Mouse (Mus musculus) forebrain, embryonic 11.5 days (tissue): ENCODE data around the gene Ccdc157. TPM values are rescaled to one million over a fixed set of nuclear protein-coding genes. Genes with fewer than 3 reads are reported as not detected.

Experiments used
- ATAC-seq: fragments of 200-750 bp; cut with Nextera tagmentation; replicated peaks from 2 replicates; pipeline ENCODE4 v1.8.0; 2017; ENCODE audit warnings: moderate TSS enrichment; ENCODE audit not compliant: low FRiP score
- DNase-seq: peaks from one replicate; pipeline ENCODE4 v3.0.0-alpha.2; 2017; ENCODE audit warnings: low spot score
- H3K27ac ChIP-seq: fragments of 300-500 bp; sonication (generic); 2 replicates; pipeline ENCODE4 v1.5.1; 2014; ENCODE audit warnings: low read depth, low read length
- H3K27me3 ChIP-seq: fragments of 300-500 bp; sonication (generic); 2 replicates; pipeline ENCODE4 v1.6.1; 2014; ENCODE audit warnings: mild to moderate bottlenecking, low read length, mixed read lengths; ENCODE audit not compliant: control insufficient read depth, insufficient read depth
- H3K36me3 ChIP-seq: fragments of 300-500 bp; sonication (generic); 2 replicates; pipeline ENCODE4 v1.6.1; 2014; ENCODE audit warnings: mild to moderate bottlenecking, low read length, moderate library complexity, mixed read lengths; ENCODE audit not compliant: control insufficient read depth, insufficient read depth
- H3K4me1 ChIP-seq: fragments of 300-500 bp; sonication (generic); replicated peaks from 2 replicates; pipeline ENCODE4 v1.6.1; 2014; ENCODE audit warnings: low read length, mixed read lengths; ENCODE audit not compliant: control insufficient read depth, insufficient read depth
- H3K4me2 ChIP-seq: fragments of 300-500 bp; sonication (generic); 2 replicates; pipeline ENCODE4 v1.6.1; 2014; ENCODE audit warnings: low read depth, mild to moderate bottlenecking, low read length, moderate library complexity, mixed read lengths; ENCODE audit not compliant: severe bottlenecking
- H3K4me3 ChIP-seq: fragments of 300-500 bp; sonication (generic); 2 replicates; pipeline ENCODE4 v1.5.1; 2014; ENCODE audit warnings: low read depth, low read length
- H3K9ac ChIP-seq: fragments of 300-500 bp; sonication (generic); 2 replicates; pipeline ENCODE4 v1.6.1; 2014; ENCODE audit warnings: low read length
- H3K9me3 ChIP-seq: fragments of 300-500 bp; sonication (generic); 2 replicates; pipeline ENCODE4 v1.6.1; 2016; ENCODE audit warnings: low read length, mixed read lengths; ENCODE audit not compliant: control insufficient read depth
- WGBS: fragments of 180-500 bp; shearing (Covaris S2); extraction: QIAGEN DNeasy Blood & Tissue Kit; methylation state at CpG from one replicate; pipeline ENCODE4 v1.1.7; 2014; 5-methylcytosine and 5-hydroxymethylcytosine counted together
- polyA plus RNA-seq: library from polyadenylated mRNA; unstranded; fragments of >200 nt; fragmentation: Nextera tagmentation; extraction: Ambion mirVana; gene quantifications from 2 replicates; pipeline ENCODE4 v1.2.1, GENCODE M21; 2014

Gene Ccdc157
- polyA plus RNA-seq, 1 experiment from 2014 or later, result 5.9 TPM

DNA sequence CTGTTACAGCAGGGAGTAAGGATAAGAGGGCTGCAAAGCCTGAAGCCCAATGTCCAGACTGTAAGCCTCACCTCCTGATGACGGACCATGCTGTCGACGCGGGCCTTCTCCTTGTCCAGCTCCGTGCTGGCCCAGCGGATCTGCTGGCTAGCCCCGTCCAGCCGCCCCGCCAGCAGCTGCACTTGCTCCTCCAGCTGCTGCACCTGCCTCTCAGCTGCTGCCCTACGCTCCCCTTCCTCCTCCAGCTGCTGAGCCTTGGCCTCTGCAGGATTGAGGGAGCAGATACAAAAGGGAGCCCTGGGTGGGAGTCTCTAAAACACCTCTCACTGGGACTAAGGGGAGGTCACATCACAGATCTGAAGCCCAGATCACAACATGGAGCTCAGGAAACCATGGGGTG lies 13.0 kb downstream of the Ccdc157 start:
- H3K4me2 ChIP-seq, result no peak overlapping the region
- H3K4me1 ChIP-seq, result no peaks in the 10 kb centered on the region
- 89% methylated on average over 10 of the region's 10 CpGs for WGBS
- H3K9me3 ChIP-seq, result no peaks in the 10 kb centered on the region
- H3K4me3 ChIP-seq, result no peak overlapping the region
- DNase-seq (no peak), ATAC-seq (no peak)
- no peak overlapping the region for H3K9ac ChIP-seq
- H3K27me3 ChIP-seq, result no peaks in the 10 kb centered on the region
- no peak overlapping the region for H3K27ac ChIP-seq
- H3K36me3 ChIP-seq, result no peaks in the 10 kb centered on the region; the same call in 1 of the 2 replicates

DNA sequence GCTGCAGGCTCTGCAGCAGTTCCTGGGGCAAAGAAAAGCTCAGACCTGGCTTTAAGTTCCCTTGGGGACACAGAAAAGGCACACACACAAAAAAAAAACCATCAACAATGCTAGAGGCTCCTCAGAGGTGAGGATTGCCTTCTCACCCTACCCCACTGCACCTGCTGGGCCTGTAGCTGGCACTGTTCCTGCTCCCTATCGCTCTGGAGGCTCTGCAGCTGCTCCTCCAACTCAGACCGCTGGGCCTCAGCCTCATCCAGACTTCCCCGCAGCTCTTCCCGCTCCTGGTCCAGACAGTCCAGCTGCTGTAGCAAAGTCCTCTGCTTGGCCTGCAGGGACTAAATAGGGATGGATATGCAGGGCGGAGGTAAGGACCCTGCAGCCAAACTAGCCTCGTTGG lies 13.7 kb downstream of the Ccdc157 start:
- Histone ChIP-seq H3K27me3 (no peaks in the 10 kb centered on the region), H3K9ac (no peak overlapping the region), H3K36me3 (no peaks in the 10 kb centered on the region; the same call in 1 of the 2 replicates), H3K4me3 (no peak overlapping the region), H3K4me2 (no peak overlapping the region), H3K4me1 (no peaks in the 10 kb centered on the region), H3K27ac (no peak overlapping the region), H3K9me3 (no peaks in the 10 kb centered on the region)
- DNase-seq (no peak), ATAC-seq (no peak)
- WGBS, result 77% methylated on average over 6 of the region's 6 CpGs

DNA sequence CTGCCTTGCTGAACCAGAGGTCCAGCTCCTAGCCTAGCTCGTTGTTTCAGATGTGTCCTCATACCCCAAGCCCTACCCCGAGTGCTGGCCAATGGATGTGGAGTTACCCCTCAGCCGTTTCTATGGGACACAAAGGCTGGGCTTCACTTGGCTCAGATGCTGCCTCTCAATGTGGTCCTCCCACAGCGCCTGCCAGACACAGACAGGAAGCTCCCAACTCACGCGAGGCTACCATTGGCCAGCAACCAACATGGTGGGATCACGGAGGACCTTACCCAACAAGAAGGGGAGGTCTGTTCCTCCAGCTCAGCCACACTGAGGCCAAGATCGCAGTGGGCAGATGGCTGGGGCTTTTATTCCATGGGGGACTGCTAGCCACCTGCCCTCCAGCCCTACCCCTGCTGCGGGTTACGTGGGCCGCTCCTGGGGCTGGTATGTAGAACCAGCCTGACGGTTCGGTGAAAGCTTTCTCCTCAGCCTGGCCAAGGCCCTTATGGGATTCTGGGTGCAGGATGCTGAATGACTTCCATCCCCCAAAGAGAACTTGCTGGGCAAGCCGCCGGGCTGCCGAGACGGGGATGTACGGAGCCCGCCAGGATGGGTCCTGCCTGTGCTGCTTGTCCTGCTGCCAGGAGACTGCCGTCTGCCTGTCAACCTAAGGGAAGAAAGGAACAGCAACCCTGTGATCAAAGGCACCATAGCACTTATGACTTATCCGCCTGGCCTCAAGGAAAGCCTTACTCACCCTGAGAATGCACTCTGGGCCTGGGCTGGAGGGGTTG lies 16.6 kb downstream of the Ccdc157 start:
- peaks cover 5% of the 10 kb centered on the region; the same call in 1 of the 2 replicates for H3K36me3 ChIP-seq
- H3K4me2 ChIP-seq, result no peak overlapping the region
- H3K27ac ChIP-seq, result no peak overlapping the region
- H3K27me3 ChIP-seq, result no peaks in the 10 kb centered on the region
- H3K4me1 ChIP-seq, result no peaks in the 10 kb centered on the region
- ATAC-seq (no peak), DNase-seq (no peak)
- no peak overlapping the region for H3K9ac ChIP-seq
- H3K4me3 ChIP-seq, result no peak overlapping the region
- WGBS, result 93% methylated on average over 21 of the region's 21 CpGs
- no peaks in the 10 kb centered on the region for H3K9me3 ChIP-seq

DNA sequence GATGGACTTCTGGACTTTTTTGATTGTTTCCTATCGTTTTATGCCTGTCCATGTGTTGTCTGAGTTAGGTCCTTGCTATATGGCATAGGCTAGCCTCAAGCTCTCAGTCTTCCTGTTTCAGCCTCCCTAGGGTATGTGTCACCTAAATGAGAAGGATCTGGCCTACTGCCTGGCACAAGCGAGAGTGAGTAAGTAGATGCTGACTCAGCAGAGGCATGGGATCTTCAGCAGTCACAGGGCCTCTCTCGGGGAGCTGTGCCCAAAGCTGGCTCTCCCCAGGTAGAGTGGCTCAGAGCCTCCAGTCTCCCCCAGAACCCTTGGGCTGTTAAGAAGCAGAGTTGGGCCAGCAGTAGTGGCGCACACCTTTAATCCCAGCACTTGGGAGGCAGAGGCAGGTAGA lies 17.7 kb downstream of the Ccdc157 start:
- ATAC-seq (no peak), DNase-seq (no peak)
- Histone ChIP-seq H3K9ac (no peak overlapping the region), H3K9me3 (no peaks in the 10 kb centered on the region), H3K4me2 (no peak overlapping the region), H3K27ac (no peak overlapping the region), H3K4me3 (no peak overlapping the region), H3K36me3 (peaks cover 5% of the 10 kb centered on the region; the same call in 1 of the 2 replicates), H3K4me1 (no peaks in the 10 kb centered on the region), H3K27me3 (no peaks in the 10 kb centered on the region)
- 85% methylated on average over 4 of the region's 4 CpGs for WGBS

DNA sequence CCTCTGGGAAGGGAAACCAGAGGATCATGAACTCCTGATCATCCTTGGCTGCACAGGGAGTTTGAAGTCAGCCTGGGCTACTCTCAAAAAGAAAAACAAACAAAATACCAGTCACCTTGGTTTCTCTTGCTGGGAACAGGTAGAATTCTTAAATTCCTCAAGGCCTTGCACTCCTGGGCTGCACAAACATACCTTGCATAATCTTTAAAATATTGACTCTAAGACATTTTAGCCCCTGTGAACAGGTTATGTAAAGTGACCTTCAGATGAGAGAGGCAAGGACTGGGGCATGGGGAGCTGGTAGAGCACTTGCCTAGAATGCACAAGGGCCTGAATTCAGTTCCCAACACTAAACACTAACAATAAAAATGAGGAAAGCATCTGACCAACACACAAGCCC lies 18.6 kb downstream of the Ccdc157 start:
- H3K27ac ChIP-seq, result no peak overlapping the region

DNA sequence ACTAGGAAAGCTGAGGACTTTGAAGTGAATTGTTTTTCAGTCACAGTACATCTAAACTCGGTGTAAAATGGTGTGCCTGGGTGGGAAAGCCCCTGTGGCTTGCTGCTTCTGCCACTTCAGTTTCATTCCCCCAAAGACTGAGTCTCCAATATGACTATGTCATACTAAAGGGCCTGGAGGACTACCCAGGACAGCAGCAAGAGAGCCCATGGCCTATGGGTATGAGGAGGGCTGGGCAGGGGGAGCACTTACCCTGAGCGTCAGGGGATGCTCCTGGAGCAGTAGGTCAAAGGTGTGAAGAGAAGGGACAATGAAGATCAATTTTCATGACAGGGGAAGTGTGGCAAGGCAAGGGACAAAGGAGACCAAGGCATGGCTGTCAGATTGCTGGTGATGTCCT lies 21.1 kb downstream of the Ccdc157 start:
- DNase-seq (no peak), ATAC-seq (no peak)
- no peaks in the 10 kb centered on the region for H3K9me3 ChIP-seq
- H3K4me3 ChIP-seq, result no peak overlapping the region
- no peak overlapping the region for H3K27ac ChIP-seq
- H3K4me1 ChIP-seq, result no peaks in the 10 kb centered on the region
- no peaks in the 10 kb centered on the region for H3K27me3 ChIP-seq
- no peak overlapping the region for H3K4me2 ChIP-seq
- peaks cover 5% of the 10 kb centered on the region; the same call in 1 of the 2 replicates for H3K36me3 ChIP-seq
- 68% methylated on average over 2 of the region's 2 CpGs for WGBS
- no peak overlapping the region for H3K9ac ChIP-seq

More for the DNA sequence above, 18.6 kb downstream of the Ccdc157 start:
- Histone ChIP-seq H3K9me3 (no peaks in the 10 kb centered on the region), H3K4me1 (no peaks in the 10 kb centered on the region), H3K4me3 (no peak overlapping the region), H3K36me3 (peaks cover 5% of the 10 kb centered on the region; the same call in 1 of the 2 replicates), H3K4me2 (no peak overlapping the region), H3K27me3 (no peaks in the 10 kb centered on the region), H3K9ac (no peak overlapping the region)
- no peak for ATAC-seq
- DNase-seq, result no peak

DNA sequence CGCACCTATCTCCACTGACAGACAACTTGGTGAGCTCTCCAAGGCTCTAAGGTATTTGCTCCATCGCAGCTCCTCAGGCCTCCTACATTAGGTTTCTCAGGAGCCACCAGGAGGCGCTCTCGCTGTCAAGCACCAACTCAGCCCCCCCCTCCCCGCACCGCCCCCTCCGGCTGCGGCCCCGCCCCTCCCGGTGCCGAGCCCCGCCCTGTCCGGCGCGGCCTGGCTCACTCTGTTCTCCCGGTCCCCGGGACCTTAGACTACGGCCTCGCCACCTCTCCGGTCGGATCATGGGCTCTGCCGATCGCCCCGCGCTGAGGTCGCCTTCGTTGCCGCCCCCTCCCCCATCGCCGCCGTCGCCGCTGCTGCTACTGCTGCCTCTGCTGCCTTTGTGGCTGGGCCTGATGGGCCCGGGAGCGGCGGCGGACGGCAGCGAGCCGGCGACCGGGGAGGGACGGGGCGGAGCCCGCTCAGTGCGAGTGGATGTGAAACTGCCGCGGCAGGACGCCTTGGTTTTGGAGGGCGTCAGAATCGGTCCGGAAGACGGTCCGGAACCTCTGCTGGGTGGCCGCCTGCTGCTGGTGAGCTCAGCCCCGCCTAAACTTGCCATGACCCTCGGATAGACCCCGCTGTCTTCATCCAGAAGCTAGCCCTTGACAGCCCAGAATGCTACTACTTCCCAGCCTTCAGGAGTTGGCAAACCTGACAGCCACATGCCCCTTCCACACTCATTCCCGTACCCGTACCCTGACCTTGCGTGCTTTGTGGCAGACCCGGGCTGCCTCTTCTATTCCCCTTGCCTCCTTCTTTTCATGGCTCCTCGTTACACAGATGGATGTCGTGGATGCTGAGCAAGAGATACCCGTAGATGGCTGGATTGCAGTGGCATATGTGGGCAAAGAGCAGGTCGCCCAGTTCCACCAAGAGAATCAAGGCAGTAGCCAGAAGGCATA lies 24.8 kb downstream of the Ccdc157 start, which contains the start of gene Rnf215:
Gene Rnf215 (plus strand): TSS at position 217 of the 950 bp plus-strand sequence.
- 3% methylated on average over 60 of the region's 66 CpGs for whole genome bisulfite sequencing
- H3K36me3 ChIP-seq, result peaks cover under 1% of the 10 kb centered on the region; the same call in 1 of the 2 replicates
- ATAC-seq, result peak; percentile 92
- H3K9me3 ChIP-seq, result no peaks in the 10 kb centered on the region; the same call in 1 of the 2 replicates
- H3K9ac ChIP-seq, result peak within 1 kb of the TSS; percentile 95
- H3K27me3 ChIP-seq, result no peaks in the 10 kb centered on the region
- peak within 1 kb of the TSS; percentile 86 for H3K4me3 ChIP-seq
- no peaks in the 10 kb centered on the region for H3K4me1 ChIP-seq
- DNase-seq, result peak; percentile 98
- H3K4me2 ChIP-seq, result peak within 1 kb of the TSS; percentile 90
- H3K27ac ChIP-seq, result 0 out of 2 replicates have a peak within 1 kb of the TSS, but pooled peaks have one; percentile 18

DNA sequence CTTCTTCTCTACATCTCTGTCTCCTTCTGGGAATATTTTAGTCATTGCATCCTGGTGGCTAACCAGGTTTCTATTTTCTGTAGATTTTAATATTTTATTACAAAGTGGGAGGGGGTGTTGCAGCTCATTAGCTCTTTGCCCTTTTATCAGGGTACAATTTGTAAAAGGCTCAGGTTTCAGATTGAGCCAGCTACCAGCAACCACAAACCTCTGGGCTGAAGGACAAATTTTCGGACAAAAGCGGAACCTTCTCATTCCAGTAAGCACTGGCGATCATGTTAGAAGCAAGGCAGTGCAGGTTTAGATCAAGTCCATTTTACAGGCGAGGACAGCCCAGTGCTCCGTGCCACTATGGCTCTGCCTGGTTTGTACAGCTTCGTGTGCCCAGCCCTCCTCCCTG lies 25.7 kb downstream of the Ccdc157 start:
- H3K4me3 ChIP-seq, result peak overlapping the region; percentile 86; the same call in 1 of the 2 replicates
- no peak overlapping the region for H3K4me2 ChIP-seq
- H3K9ac ChIP-seq, result no peak overlapping the region
- 65% methylated on average over 6 of the region's 6 CpGs for WGBS
- H3K27me3 ChIP-seq, result no peaks in the 10 kb centered on the region
- H3K27ac ChIP-seq, result no peak overlapping the region
- ATAC-seq (no peak; the same call in 1 of the 2 replicates), DNase-seq (no peak)
- no peaks in the 10 kb centered on the region for H3K36me3 ChIP-seq
- H3K4me1 ChIP-seq, result no peaks in the 10 kb centered on the region
- H3K9me3 ChIP-seq, result no peaks in the 10 kb centered on the region; the same call in 1 of the 2 replicates
